Mouse (Mus musculus): ENCODE results near the gene Tcf7. TPM values are rescaled to one million over a fixed set of nuclear protein-coding genes. Genes with fewer than 3 reads are reported as not detected.

The Tcf7 gene
- polyA plus RNA-seq, 1 experiment from 2014 or later, result 8.1 TPM

DNA sequence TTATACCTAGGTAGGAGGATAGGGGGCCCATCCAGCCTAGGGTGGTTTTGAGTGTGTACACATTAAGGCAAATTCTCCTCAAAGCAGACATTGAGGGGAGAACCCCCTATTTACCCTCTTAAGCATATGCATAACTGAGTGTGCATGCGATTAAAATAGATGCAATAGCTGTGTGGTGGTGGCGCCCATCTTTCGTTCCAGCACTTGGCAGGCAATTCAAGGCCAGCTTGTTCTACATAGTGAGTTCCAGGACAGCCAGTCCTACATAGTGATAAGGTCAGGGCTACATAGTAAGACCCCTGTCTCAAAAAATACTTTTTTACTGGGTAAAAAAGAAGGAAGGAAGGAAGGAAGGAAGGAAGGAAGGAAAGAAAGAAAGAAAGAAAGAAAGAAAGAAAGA, 19.9 kb upstream of the Tcf7 start:
- no peak for DNase-seq (ENCODE audit: extremely low spot score, low spot score)
- no peak overlapping the region for H3K27ac ChIP-seq
- no peaks in the 10 kb centered on the region for H3K36me3 ChIP-seq (replicated peaks)
- peaks cover 27% of the 10 kb centered on the region for H3K4me1 ChIP-seq
- H3K9me3 ChIP-seq, result no peaks in the 10 kb centered on the region
- no peak overlapping the region for H3K4me3 ChIP-seq
- WGBS, result 90% methylated on average over 3 of the region's 3 CpGs
- H3K27me3 ChIP-seq (ENCODE audit: poor library complexity, severe bottlenecking), result 0 out of 2 replicates have a peak, but pooled peaks cover 9% of the 10 kb centered on the region

DNA sequence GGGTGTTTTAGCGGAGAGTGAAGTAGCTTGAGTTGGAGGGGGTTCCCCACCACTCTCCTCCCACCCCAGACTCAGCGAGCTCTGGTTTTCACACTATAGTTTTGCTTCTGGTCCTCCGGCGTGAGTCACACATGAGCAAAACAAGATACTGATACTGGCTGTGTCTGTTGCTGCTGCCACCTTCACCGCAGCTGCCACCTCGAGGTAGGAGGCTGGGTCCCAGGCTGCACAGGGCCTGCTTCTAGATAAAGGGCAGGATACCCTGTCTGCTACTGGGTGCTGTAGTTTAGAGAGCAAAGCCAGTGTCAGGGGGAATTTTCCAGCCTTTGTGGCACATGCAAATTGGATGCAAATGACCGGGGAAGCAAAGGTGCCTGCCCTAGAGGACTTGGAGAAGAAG, 16.9 kb upstream of the Tcf7 start:
- Histone ChIP-seq H3K36me3 (replicated peaks) (no peaks in the 10 kb centered on the region), H3K27ac (no peak overlapping the region), H3K4me3 (no peak overlapping the region), H3K27me3 (ENCODE audit: poor library complexity, severe bottlenecking) (peaks cover 9% of the 10 kb centered on the region; the same call in 1 of the 2 replicates), H3K4me1 (peaks cover 23% of the 10 kb centered on the region), H3K9me3 (no peaks in the 10 kb centered on the region)
- DNase-seq (ENCODE audit: extremely low spot score, low spot score), result no peak
- WGBS, result 77% methylated on average over 7 of the region's 7 CpGs

DNA sequence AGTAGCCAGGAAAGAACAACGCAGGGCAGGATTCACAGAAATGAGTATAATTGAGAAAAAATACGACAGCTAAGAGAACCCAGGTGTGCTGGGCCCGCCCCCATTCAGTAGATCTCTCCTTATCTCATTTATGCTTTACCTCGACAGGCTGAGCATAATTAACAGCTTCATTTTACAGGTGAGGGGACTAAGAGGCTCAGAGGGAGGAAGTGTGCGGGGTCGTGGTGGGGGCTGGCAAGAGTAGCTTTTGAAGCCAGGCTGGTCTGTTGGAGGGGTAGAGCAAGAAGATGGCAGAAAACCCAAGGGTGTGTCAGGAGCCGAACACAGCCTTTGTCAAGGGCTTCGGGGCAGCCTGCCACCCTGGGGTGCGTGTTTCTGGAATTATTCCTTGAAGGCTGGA, 16.1 kb upstream of the Tcf7 start:
- Histone ChIP-seq H3K27ac (no peak overlapping the region), H3K4me1 (peaks cover 25% of the 10 kb centered on the region), H3K27me3 (ENCODE audit: poor library complexity, severe bottlenecking) (peaks cover 9% of the 10 kb centered on the region; the same call in 1 of the 2 replicates), H3K4me3 (no peak overlapping the region), H3K36me3 (replicated peaks) (no peaks in the 10 kb centered on the region), H3K9me3 (no peaks in the 10 kb centered on the region)
- WGBS, result 80% methylated on average over 9 of the region's 9 CpGs
- no peak for DNase-seq (ENCODE audit: extremely low spot score, low spot score)

GRCm38 (mm10) chr11:52297352-52297751, 14.5 kb upstream of the Tcf7 start:
- H3K27me3 ChIP-seq (ENCODE audit: poor library complexity, severe bottlenecking), result peaks cover 9% of the 10 kb centered on the region
- 19% methylated on average over 9 of the region's 9 CpGs for WGBS
- peaks cover 25% of the 10 kb centered on the region for H3K4me1 ChIP-seq
- DNase-seq (ENCODE audit: extremely low spot score, low spot score), result peak; percentile 73
- no peak overlapping the region for H3K4me3 ChIP-seq
- no peaks in the 10 kb centered on the region for H3K9me3 ChIP-seq
- H3K36me3 ChIP-seq (replicated peaks), result no peaks in the 10 kb centered on the region
- no peak overlapping the region for H3K27ac ChIP-seq

DNA sequence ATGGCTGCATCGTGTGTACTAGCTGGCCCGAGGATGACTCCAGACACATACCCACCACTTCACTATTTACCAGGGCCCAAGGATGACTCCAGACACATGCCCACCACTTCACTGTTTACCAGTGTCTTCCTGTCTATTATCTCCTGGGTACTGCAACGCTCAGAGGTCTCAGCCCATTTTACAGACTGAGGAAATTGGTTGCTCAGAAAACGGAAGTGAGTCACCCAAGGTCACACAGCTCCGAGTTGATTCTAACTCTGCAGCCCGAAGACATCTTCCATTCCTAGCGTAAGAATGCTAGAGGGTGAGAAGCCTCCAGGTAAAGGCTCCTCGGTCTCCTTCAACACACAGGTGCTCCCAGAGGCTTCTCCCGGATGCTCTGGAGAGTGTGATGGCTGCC, 11.3 kb upstream of the Tcf7 start:
- 88% methylated on average over 9 of the region's 9 CpGs for WGBS
- H3K4me3 ChIP-seq, result no peak overlapping the region
- H3K36me3 ChIP-seq (replicated peaks), result no peaks in the 10 kb centered on the region
- no peak for DNase-seq (ENCODE audit: extremely low spot score, low spot score)
- H3K4me1 ChIP-seq, result peaks cover 11% of the 10 kb centered on the region
- H3K27me3 ChIP-seq (ENCODE audit: poor library complexity, severe bottlenecking), result peaks cover 2% of the 10 kb centered on the region
- H3K9me3 ChIP-seq, result no peaks in the 10 kb centered on the region
- no peak overlapping the region for H3K27ac ChIP-seq

DNA sequence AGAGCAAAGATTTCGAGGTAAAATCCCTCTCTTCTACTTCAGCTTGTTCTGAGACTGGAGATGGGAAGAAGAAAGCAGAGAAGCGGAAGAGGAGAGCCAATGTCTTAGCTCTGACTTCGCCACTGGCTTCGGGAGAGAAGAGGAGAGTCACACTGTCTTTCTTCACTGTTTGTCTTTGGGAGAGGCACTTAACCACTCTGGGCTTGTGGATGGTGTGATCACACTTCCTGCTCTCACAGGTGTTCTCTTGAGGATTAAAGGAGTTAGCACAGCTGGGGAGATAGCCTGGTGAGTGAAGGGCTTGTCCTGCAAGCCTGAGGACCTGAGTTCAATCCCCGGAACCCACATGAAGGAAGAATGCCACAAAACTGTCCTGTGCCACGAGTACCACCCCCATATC, 10.1 kb upstream of the Tcf7 start:
- Histone ChIP-seq H3K4me1 (peaks cover 9% of the 10 kb centered on the region; the same call in 1 of the 2 replicates), H3K4me3 (no peak overlapping the region), H3K9me3 (no peaks in the 10 kb centered on the region), H3K27ac (no peak overlapping the region), H3K27me3 (ENCODE audit: poor library complexity, severe bottlenecking) (peaks cover 1% of the 10 kb centered on the region), H3K36me3 (replicated peaks) (no peaks in the 10 kb centered on the region)
- DNase-seq (ENCODE audit: extremely low spot score, low spot score), result no peak
- 79% methylated on average over 6 of the region's 6 CpGs for WGBS

DNA sequence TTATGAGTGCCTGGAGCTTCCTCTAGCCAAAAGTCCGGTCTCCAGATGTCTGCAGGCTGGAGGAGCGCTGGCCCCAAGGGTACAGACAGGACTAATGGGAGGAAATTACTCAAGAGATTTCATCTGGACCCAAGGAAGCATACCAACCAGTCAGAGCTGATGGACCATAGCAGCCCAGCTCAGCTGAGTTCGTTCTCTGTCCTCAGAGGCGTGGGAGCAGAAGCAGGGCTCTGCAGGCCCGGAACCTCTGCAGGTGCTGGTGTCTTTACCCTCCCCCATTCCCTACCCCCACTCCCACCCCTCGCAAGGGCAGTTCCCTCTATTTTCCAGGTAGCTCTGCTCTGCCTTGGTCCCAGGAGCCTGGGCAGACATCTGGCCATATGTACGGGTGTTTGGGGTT, 9.5 kb upstream of the Tcf7 start:
- H3K36me3 ChIP-seq (replicated peaks), result no peaks in the 10 kb centered on the region
- 84% methylated on average over 7 of the region's 7 CpGs for WGBS
- H3K9me3 ChIP-seq, result no peaks in the 10 kb centered on the region
- H3K4me1 ChIP-seq, result peaks cover 13% of the 10 kb centered on the region
- no peak overlapping the region for H3K27ac ChIP-seq
- no peak overlapping the region for H3K4me3 ChIP-seq
- DNase-seq (ENCODE audit: extremely low spot score, low spot score), result no peak
- peaks cover 7% of the 10 kb centered on the region for H3K27me3 ChIP-seq (ENCODE audit: poor library complexity, severe bottlenecking)

- Histone ChIP-seq H3K36me3 (replicated peaks) (no peaks in the 10 kb centered on the region), H3K9me3 (no peaks in the 10 kb centered on the region), H3K27me3 (ENCODE audit: poor library complexity, severe bottlenecking) (peaks cover 57% of the 10 kb centered on the region), H3K4me3 (no peak overlapping the region), H3K27ac (peak overlapping the region; percentile 20; the same call in 1 of the 2 replicates), H3K4me1 (peaks cover 59% of the 10 kb centered on the region)
- 12% methylated on average over 4 of the region's 4 CpGs for WGBS
- DNase-seq (ENCODE audit: extremely low spot score, low spot score), result peak; percentile 46
Observed at GRCm38 (mm10) chr11:52286958-52287305, 4.1 kb upstream of the Tcf7 start.

- DNase-seq (ENCODE audit: extremely low spot score, low spot score), result no peak
- WGBS, result 10% methylated on average over 16 of the region's 16 CpGs
Observed at GRCm38 (mm10) chr11:52286301-52286957, 3.6 kb upstream of the Tcf7 start.

GRCm38 (mm10) chr11:52283596-52284571, 1.1 kb upstream of the Tcf7 start:
- peak; percentile 55 for DNase-seq (ENCODE audit: extremely low spot score, low spot score)
- 10% methylated on average over 44 of the region's 44 CpGs for WGBS
- Histone ChIP-seq H3K9me3 (no peaks in the 10 kb centered on the region), H3K36me3 (replicated peaks) (peaks cover 9% of the 10 kb centered on the region; the same call in 1 of the 2 replicates), H3K4me3 (peak overlapping the region; percentile 70), H3K27ac (peak overlapping the region; percentile 82; the same call in 1 of the 2 replicates), H3K27me3 (ENCODE audit: poor library complexity, severe bottlenecking) (peaks cover 75% of the 10 kb centered on the region), H3K4me1 (peaks cover 64% of the 10 kb centered on the region)

More at GRCm38 (mm10) chr11:52286301-52286957, 3.6 kb upstream of the Tcf7 start:
- Histone ChIP-seq H3K27ac (peak overlapping the region; percentile 15; the same call in 1 of the 2 replicates), H3K4me3 (no peak overlapping the region), H3K9me3 (no peaks in the 10 kb centered on the region), H3K4me1 (peaks cover 64% of the 10 kb centered on the region), H3K27me3 (ENCODE audit: poor library complexity, severe bottlenecking) (peaks cover 62% of the 10 kb centered on the region), H3K36me3 (replicated peaks) (no peaks in the 10 kb centered on the region)

DNA sequence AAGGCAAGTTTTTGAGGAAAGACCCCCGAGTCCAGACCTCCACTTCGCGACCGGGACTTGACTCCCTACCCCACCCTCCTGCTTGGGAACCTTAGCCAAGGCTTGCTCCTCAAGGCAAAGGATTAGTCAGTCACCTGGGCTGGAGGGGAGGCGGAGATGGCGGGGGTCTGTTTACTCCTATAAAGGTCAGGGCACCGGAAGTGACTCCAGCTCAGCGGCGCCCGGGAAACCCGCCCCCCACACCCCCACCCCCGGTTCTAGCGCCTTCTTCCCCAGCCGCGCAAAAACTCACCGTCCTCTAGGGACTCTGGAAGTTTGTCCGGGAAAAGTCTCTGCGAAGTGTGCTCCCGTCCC, 417 bp downstream of the Tcf7 start:
- H3K4me3 ChIP-seq, result peak overlapping the region; percentile 70
- H3K4me1 ChIP-seq, result peaks cover 60% of the 10 kb centered on the region
- H3K36me3 ChIP-seq (replicated peaks), result peaks cover 14% of the 10 kb centered on the region; the same call in 1 of the 2 replicates
- peak; percentile 46 for DNase-seq (ENCODE audit: extremely low spot score, low spot score)
- WGBS, result under 1% methylated on average over 19 of the region's 19 CpGs
- H3K9me3 ChIP-seq, result no peaks in the 10 kb centered on the region
- H3K27ac ChIP-seq, result peak overlapping the region; percentile 82
- H3K27me3 ChIP-seq (ENCODE audit: poor library complexity, severe bottlenecking), result peaks cover 69% of the 10 kb centered on the region

- H3K4me3 ChIP-seq, result peak overlapping the region; percentile 70
- H3K9me3 ChIP-seq, result no peaks in the 10 kb centered on the region
- peaks cover 21% of the 10 kb centered on the region; the same call in 1 of the 2 replicates for H3K36me3 ChIP-seq (replicated peaks)
- DNase-seq (ENCODE audit: extremely low spot score, low spot score), result no peak
- peaks cover 54% of the 10 kb centered on the region for H3K4me1 ChIP-seq
- peak overlapping the region; percentile 82; the same call in 1 of the 2 replicates for H3K27ac ChIP-seq
- 67% methylated on average over 19 of the region's 19 CpGs for WGBS
- H3K27me3 ChIP-seq (ENCODE audit: poor library complexity, severe bottlenecking), result peaks cover 62% of the 10 kb centered on the region
Observed at GRCm38 (mm10) chr11:52281568-52282328, 1.1 kb downstream of the Tcf7 start.

All from forebrain, embryonic 10.5 days (tissue).